Comparison of ENCODE assay signal across 26 mouse cellular contexts in the genomic region with DNA sequence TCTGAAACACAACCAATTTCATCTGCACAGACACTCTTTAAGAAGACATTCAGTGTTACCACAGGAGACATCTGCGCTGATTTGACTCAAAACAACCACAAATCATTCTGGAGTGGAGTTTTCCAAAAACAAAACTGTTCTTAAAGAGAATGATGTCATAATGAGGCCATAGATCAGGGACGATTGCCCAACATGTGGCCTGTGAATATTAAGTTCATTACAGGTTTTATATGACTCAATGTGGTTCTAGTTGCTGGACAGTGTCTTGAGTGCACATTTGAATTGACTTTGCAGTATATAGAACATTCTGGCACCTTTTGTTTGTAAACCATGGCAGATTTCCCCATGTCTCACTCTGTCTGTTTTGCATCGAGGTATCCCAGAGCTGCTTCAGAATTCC.
A peak's percentile ranks its signal among the peaks of the same experiment; 100 is the strongest.
DNase-seq lines count a peak whose midpoint lies in the region; ATAC-seq and TF ChIP-seq lines count a peak whose summit lies in the region.
"Had no signal": no experiment of that assay in that cellular context is flagged by ENCODE, and none has a peak within 500 bp of the region (broad histone marks: within the 10 kb centered on the region; RNA-seq: fewer than 3 reads in every experiment).

No protein-coding gene starts in this region.

- H3ac ChIP-seq in C2C12 (ENCODE audit: control insufficient read depth, insufficient read length, low read depth) = no peak overlapping the region

- no peak overlapping the region for H3K4me3 ChIP-seq in liver, adult 2 months (ENCODE audit: insufficient read depth, low read depth, low read length)
- no peak overlapping the region for H3K4me3 ChIP-seq in C2C12 (ENCODE audit: insufficient read depth, poor library complexity, severe bottlenecking)
- H3K4me3 ChIP-seq: embryonic facial prominence, embryonic 12.5 days; erythroblast, embryonic 14.5 days; forebrain, embryonic 13.5 days; heart, embryonic 10.5 days; intestine, embryonic 15.5 days; layer of hippocampus, adult 2 months; liver, embryonic 13.5 days; neural tube, embryonic 15.5 days; stomach, embryonic 15.5 days had no signal

- no peaks in the 10 kb centered on the region for H3K27me3 ChIP-seq in liver, adult 2 months (ENCODE audit: control insufficient read depth, insufficient read depth, low read length)
- no peaks in the 10 kb centered on the region for H3K27me3 ChIP-seq in C2C12 (ENCODE audit: control insufficient read depth, insufficient read depth, insufficient read length)
- H3K27me3 ChIP-seq: embryonic facial prominence, embryonic 12.5 days; forebrain, embryonic 13.5 days; intestine, embryonic 15.5 days; liver, embryonic 13.5 days; neural tube, embryonic 15.5 days; stomach, embryonic 15.5 days had no signal

- 0 out of 2 replicates have a peak, but pooled peaks have one; percentile 14 for ATAC-seq in megakaryocyte progenitor cell, adult 5-6 weeks (replicated peaks; ENCODE audit: poor library complexity)
- ATAC-seq: forebrain, embryonic 13.5 days; hindbrain, embryonic 16.5 days; intestine, embryonic 15.5 days had no signal

- WGBS in liver, adult 2 months = 39% methylated on average over 3 of the region's 3 CpGs

- peaks cover 7% of the 10 kb centered on the region for H3K4me1 ChIP-seq in liver, adult 2 months (ENCODE audit: control insufficient read depth, insufficient read depth, low read length)
- H3K4me1 ChIP-seq: embryonic facial prominence, embryonic 12.5 days; forebrain, embryonic 13.5 days; heart, embryonic 10.5 days; intestine, embryonic 15.5 days; liver, embryonic 13.5 days; neural tube, embryonic 15.5 days; stomach, embryonic 15.5 days had no signal

- TF ChIP-seq CTCF in liver, adult 2 months (IDR thresholded peaks at IDR 0.05; ENCODE audit: low read depth, low read length) = no peak
- no peak for TF ChIP-seq CTCF in C2C12 (IDR thresholded peaks at IDR 0.05; ENCODE audit: control insufficient read depth, insufficient read depth, insufficient read length)

- H3K9ac ChIP-seq in liver, adult 2 months (ENCODE audit: low read depth, low read length) = no peak overlapping the region
- H3K9ac ChIP-seq: embryonic facial prominence, embryonic 12.5 days; forebrain, embryonic 13.5 days; intestine, embryonic 15.5 days; liver, embryonic 13.5 days; neural tube, embryonic 15.5 days; stomach, embryonic 15.5 days had no signal

- no peaks in the 10 kb centered on the region for H3K79me3 ChIP-seq in C2C12 (ENCODE audit: low read depth)

- peak; percentile 81 for DNase-seq in liver, adult 2 months (ENCODE audit: extremely low read depth, low read depth, low spot score)
- DNase-seq in liver = no peak
- DNase-seq in adrenal gland, postnatal 10 days = peak; percentile 27
- DNase-seq in spleen, adult 18-20 months = no peak
- no peak for DNase-seq in layer of hippocampus, adult 11-12 months (ENCODE audit: low spot score)
- DNase-seq: cerebellum, adult 18-20 months; cerebellum, postnatal 14 days; gastrocnemius, postnatal 14 days; kidney, adult 9 months; kidney, postnatal 14 days; layer of hippocampus, postnatal 36 days; liver, embryonic 13.5 days; right cerebral cortex, adult 18-20 months; right cerebral cortex, postnatal 4 days; thymus, postnatal 36 days had no signal

- no peak for TF ChIP-seq POLR2A in liver, adult 2 months (IDR thresholded peaks at IDR 0.05; ENCODE audit: extremely low read depth, insufficient read depth, low read length)

- no peak overlapping the region for H3K27ac ChIP-seq in liver, adult 2 months (replicated peaks; ENCODE audit: insufficient read depth, low read depth, low read length)
- H3K27ac ChIP-seq: embryonic facial prominence, embryonic 12.5 days; forebrain, embryonic 13.5 days; heart, embryonic 10.5 days; intestine, embryonic 15.5 days; layer of hippocampus, adult 2 months; liver, embryonic 13.5 days; neural tube, embryonic 15.5 days; stomach, embryonic 15.5 days had no signal

- no peaks in the 10 kb centered on the region for H3K79me2 ChIP-seq in liver, adult 2 months (ENCODE audit: control insufficient read depth, insufficient read depth, low read length)
- no peaks in the 10 kb centered on the region for H3K79me2 ChIP-seq in C2C12 (ENCODE audit: control insufficient read depth, insufficient read depth)

- H3K36me3 ChIP-seq in liver, adult 2 months (ENCODE audit: control insufficient read depth, insufficient read depth, low read length) = no peaks in the 10 kb centered on the region
- H3K36me3 ChIP-seq in C2C12 (ENCODE audit: control insufficient read depth, insufficient read depth) = no peaks in the 10 kb centered on the region
- H3K36me3 ChIP-seq: embryonic facial prominence, embryonic 12.5 days; heart, embryonic 10.5 days; intestine, embryonic 15.5 days; liver, embryonic 13.5 days; neural tube, embryonic 15.5 days; stomach, embryonic 15.5 days had no signal

TF ChIP-seq in C2C12, 6 proteins besides CTCF, POLR2A, EP300 and RAD21:
- TF ChIP-seq CEBPB (IDR thresholded peaks at IDR 0.05; ENCODE audit: low read depth) (peak; percentile 84), FOSL1 (IDR thresholded peaks at IDR 0.05; ENCODE audit: insufficient read depth, low read length, poor library complexity, severe bottlenecking) (no peak)

Comparison
In these comparisons a context has a peak if more than half of its experiments do, and no peak if none do; other contexts are left out.
1. DNase-seq: peak in liver, adult 2 months (single experiment) and adrenal gland, postnatal 10 days (single experiment); none in liver (single experiment), spleen, adult 18-20 months (0 of 2) and layer of hippocampus, adult 11-12 months (single experiment).